Mouse (Mus musculus) hematopoietic stem cell, adult 5-6 weeks (primary cell): Measurements from ENCODE around the gene Tctn3. TPM values are rescaled to one million over a fixed set of nuclear protein-coding genes. Genes with fewer than 3 reads are reported as not detected.

Experiments used
- total RNA-seq: library from RNA; stranded (forward); fragments of 172-1452, 232-1000 nt; gene quantifications from 2 replicates; pipeline ENCODE4 v1.2.3, GENCODE M21; 2017

Gene Tctn3
- total RNA-seq, 1 experiment from 2014 or later = 10.9 TPM

Other genes with a start within 250 kb of the Tctn3 start
- gene Sorbs1, start 98.5 kb downstream of the Tctn3 start, total RNA-seq = 11.6 and 12.4 TPM in 2 replicates
- 35.6 and 39.1 TPM in 2 replicates for gene Aldh18a1, start 23.8 kb downstream of the Tctn3 start, total RNA-seq
- 19.2 and 31.2 TPM in 2 replicates for gene Entpd1, start 133 bp upstream of the Tctn3 start, total RNA-seq
- 4.7 and 5.7 TPM in 2 replicates for gene Cc2d2b, start 136.5 kb upstream of the Tctn3 start, total RNA-seq
- 9.0 and 11.2 TPM in 2 replicates for gene Ccnj, start 219.0 kb upstream of the Tctn3 start, total RNA-seq